Mouse (Mus musculus): ENCODE data around the gene Rtn1.

Rtn1 gene

DNA sequence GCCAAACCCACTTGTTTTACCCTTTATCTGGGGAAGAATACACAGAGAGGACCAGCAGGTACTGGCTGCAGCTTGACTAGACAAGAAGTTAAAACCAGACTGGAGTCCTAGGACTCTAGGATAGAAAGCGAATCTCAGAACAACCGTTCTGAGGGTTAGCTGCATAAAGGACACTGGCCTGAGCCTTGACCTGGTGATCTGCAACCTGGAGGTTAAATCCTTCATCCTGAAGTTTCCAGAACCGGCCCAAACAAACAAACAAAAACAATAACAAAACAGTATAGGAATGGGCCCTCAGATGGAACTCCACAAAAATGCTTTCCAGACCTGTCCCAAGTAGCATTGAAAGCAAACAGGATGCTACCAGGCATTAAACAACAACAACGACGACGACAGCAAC, at the start of gene Rtn1:
Gene Rtn1, minus strand, starts transcription at position 101 of the 400 bp plus-strand sequence.
- DNase-seq (ENCODE audit: low spot score), result no peak

DNA sequence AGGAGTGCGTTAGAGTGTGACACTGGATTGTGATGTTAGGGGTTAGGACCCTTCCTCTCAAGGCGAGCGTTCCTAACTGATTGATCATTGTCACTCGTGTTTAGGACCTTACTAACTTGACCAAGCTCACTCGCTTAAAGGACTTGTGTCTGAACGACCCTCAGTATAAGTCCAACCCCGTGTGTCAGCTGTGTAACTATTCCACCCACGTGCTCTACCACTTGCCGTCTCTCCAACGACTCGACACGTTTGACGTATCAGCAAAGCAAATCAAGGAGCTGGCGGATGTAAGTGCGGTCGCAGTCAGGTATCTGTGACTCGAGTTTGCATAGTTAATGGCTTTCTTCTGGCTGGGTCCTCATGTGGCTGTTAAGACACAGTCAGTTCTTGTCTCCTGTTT, 45.1 kb upstream of the Rtn1 start:
- DNase-seq (ENCODE audit: low spot score), result no peak

DNA sequence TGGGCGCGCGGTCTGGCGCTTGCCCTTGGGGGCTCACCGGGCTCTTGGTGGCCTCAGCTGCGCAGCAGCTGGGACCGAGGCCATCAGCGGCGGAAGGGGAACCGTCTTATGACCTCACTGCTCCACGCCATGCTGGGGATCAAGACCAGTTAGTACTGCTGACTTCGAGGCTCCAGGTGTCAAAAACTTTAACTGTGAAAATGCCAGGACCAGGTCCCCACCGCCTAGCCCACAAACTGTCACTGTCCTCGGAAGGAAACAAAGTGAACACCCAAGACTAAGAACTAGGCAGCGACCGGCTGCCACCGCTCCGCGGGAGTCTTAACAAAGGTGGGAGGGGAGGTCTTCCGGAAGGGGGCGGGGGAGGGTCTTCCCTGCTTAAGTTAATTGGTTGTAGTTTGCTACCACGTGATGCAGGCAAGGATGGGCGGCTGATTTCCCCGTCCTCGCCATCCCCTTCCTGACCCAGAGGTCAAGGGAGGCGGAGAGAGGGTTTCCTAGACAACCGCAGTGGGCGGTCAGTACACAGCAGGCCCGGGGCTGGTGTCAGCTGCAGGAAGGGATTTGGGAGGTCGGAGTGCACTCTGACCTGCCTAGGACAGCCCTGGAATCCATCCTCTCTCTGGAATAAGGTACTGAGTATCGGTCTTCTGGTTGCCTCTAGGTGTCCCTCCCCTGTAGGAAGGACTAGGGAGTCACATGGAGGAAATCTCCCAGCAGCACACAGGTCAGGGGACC, 33.2 kb upstream of the Rtn1 start, which contains the start of gene Lrrc9:
Gene Lrrc9, plus strand, starts transcription at position 28 of the 738 bp plus-strand sequence.
- peak; percentile 15 for DNase-seq (ENCODE audit: low spot score)

DNA sequence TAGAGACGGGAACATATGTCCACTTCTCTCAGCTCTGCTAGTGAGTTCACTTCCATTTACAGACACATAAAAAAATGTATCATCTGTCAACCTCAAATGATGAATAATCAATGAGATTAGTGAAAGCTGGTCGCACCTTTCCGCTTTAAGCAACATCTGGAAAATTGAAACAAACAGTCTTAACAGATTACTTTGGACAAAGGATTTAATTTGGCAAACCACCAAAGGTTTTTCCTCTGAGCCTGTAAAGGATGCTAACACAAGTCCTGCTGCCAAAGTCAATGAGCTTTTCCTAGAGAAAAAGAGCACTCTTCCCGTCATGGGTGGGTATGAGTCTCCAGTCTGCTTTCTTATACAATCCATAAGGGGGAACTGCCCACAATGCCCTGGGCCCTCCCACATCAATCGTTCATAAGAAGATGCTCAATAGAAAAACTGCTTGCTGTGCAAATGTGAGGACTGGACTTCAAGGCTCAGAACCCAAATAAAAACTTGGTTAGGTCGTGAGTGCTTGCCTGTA, 30.2 kb upstream of the Rtn1 start:
- no peak for DNase-seq (ENCODE audit: low spot score)

DNA sequence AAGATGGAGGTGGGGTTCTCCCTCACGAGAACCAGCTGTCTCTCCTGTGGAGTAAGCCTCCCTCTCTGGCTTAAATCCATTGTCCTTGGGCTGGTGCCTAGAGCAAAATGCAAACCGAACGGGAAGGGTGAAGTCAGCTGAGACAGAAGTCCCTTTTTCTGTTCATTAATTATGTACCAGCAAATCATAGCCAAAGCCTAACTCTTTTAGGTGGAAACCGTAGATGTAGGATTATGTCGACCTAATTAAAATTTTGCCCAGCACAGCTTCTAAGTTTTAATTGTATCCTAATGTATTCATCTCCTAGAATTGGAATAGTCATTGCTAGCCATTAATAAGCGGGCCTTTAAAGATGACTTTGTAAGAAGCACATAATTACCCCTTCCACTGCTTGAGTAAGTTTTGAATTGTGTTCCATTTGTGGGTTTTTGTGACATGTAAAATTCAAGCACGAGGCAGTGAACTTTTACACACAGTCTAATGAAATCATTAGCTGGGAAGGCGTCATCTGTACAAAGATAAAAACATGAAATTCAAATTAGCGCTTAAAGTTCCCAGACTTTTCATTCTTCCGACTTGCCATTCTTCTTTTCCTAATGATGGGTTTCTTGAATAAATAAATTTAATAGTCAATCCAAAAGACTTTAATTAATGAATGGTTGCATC, 29.0 kb upstream of the Rtn1 start:
- no peak for DNase-seq (ENCODE audit: low spot score)

DNA sequence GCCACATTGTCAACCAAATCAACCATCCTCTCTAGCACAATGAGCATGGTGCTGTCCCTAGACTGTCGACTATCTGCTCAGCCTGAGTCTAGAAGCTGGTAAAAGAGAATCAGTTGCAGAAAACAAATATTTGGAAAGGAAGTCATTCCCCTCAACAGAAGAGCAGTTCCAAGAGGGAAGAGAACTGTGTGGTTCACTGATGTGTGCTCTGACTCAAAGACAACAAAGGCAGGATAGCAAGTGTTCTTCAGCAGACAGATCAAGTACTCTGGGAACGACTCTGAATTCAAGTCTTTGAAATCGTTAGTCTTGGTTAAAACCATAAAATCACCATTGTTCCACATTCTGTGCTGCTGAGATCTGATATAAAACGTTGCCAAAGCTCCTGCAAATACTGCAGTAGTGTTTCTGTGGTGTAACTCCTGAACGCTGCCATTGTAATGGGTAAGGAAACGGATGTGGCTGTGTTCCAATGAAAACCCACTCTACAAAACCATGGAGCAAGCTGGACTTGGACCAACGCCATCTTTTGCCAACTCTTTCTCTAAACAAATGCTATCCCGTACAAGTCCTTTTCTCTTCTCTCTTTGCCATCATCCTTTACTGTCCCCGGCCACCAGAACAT, 24.5 kb upstream of the Rtn1 start:
- DNase-seq (ENCODE audit: low spot score), result no peak

DNA sequence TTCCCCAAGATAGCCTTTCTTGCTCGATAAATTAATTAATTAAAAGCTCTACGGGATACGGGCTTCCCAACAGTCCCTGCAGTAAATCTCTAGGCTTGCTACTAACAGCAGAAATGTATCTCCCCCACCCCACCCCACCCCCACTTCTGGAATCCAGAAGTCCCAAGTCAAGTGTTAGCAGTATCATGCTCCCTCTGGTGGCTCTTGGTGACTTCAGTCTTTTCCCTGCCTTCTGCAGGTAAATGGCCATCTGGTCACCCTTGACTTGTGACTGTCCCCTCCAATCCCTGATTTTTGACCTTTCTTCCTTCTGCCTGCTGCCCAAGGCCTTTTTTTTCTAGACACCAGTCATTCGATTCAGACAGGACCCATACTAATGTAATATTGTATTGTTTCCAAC, 23.4 kb upstream of the Rtn1 start:
- no peak for DNase-seq (ENCODE audit: low spot score)

DNA sequence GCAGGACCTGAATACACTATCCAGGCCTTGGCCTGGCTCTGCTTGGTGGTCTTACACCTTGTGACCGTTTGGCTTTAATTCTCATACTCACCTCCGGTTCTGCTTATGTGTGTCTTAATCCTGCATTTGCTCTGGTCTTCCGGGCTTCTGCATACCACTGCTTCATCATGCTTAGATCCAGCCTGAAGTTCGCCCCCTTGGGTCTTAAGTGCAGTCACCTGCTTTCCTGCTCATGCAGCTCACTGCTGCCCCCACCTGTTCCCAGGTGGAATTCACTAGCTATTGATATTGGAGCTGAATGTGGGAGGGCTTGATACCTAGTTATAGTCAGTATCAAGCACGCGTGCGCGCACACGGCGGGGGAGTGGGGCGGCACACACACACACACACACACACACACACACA, 18.9 kb upstream of the Rtn1 start:
- DNase-seq (ENCODE audit: low spot score), result peak; percentile 63

DNA sequence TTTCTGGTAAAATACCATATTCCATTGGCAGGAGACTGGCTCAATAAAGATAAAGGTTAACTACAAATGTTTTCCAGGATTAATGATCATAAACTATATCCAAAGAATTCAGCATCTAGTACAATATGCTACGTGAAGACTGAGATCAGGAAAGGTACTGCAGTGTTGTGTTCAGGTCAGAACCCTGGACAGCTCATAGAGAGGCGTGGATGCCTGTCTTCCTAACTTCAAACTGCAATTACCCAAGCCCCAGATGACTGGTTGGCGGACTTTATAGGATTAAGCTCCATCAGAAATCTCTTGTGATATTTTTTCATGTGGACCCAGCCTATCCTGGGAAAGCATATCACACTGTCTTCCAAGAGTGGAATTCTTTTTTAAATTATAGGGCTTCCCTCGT, 13.8 kb upstream of the Rtn1 start:
- no peak for DNase-seq (ENCODE audit: low spot score)

DNA sequence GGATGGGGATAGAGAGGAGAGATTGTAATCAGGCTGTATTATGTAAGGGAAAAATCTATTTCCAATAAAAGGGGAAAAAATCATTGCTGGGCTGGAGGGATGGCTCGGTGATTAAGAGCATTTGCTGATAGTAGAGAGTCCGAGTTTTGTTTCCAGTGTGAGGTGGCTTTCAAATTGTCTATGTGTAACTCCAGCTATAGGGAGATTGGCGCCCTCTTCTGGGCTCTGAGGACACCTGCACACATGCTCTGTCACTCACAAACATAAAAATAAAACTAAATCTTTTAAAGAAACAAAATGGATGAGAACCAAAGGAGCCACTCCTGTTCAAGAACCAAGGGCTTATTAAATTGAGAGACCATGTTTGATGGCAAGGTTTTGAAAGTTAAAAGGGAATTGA, 8.9 kb upstream of the Rtn1 start:
- DNase-seq (ENCODE audit: low spot score), result no peak

DNA sequence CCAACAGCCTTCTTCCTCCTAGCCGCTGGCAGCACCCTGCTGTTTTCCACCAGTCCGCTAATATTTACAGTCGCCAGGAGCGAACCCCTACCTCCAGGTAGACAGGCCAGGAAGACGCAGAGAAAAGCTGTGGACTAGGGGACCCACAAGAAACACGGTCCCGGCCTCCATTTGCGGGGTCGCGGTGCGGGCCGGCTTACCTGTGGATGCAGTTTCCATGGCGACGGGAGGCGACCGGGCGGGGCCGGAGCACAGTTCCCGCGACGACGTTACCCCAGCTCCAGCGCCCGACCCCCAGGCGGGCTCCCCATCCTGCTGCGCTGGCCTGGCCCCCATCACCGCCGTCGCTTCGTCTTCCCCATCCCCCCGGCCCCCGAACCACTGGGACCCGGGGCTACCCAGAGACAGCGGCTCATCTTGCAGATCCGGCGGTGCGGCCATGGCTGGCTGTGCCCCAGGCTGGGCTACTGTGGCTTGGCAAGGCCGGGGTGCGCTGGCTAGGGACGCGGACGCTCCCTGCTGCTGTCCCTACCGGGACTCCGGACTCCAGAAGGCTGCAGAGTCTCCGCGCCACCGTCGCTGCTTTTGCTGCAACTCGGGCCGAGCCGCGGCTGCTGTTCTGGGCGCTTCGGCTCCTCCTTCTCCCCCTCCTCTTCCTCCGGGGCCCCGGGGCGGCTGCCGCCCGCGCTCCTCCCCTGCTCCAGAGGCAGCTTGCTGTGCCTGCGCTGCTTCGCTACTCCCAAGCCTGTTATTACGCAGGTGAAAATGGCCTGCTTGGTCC, 553 bp downstream of the Rtn1 start:
- DNase-seq (ENCODE audit: low spot score), result no peak

DNA sequence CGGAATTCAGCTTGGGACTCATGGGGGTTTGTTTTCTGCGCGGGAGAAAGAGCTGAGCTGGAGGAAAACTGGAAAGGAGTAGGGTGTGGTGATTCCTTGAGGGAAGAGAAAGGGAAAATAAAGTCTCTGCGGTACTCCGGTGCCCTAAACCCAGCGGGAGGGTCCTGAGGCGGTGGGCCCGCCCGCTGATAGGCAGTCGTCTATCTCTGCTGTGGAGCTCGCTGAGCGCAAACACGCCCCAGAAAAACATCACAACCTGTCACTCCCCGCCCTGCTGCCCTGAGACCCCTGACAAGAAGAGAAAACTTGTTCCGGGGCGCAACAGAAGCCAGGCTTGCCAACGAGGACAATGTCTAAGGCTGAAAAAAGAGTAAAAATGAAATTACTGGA, 1.1 kb downstream of the Rtn1 start:
- no peak for DNase-seq (ENCODE audit: low spot score)

DNA sequence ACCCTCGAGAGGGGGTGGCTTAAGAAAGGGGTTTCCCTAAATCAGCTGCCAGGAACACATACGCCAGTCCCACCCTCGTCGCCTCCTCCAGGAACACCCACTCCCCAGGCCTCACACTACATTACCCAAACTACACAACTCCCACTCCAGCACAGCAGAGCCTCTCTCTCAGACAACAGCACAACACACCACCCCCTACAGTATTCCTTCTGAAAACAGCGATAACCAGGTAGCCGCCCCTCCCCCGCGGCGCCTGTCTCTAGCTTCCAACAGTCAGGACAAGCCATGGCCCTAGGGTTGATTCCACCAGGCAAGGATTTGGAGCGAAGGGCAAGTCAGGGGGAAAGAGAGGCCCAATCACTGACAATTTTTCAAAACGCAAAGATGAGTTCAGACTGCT, 1.7 kb downstream of the Rtn1 start:
- DNase-seq (ENCODE audit: low spot score), result no peak

DNA sequence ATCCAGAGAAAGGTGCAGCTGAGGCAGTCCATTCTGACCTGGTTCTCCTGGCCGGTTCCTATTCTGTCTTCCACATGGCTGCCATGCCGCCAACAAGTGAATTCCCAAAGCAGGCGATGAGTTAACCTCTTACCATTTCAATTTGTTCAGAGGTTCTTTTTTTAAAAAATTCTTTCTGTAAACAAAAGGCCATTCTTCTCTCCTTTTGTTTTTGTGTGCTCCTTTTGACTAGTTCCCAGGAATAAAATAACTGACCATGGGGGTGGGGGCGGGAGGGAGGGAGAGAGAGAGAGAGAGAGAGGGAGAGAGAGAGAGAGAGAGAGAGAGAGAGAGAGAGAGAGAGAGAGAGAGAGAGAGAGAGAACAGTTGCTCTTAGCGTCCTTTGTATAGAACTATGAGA, 3.8 kb downstream of the Rtn1 start:
- DNase-seq (ENCODE audit: low spot score), result no peak

DNA sequence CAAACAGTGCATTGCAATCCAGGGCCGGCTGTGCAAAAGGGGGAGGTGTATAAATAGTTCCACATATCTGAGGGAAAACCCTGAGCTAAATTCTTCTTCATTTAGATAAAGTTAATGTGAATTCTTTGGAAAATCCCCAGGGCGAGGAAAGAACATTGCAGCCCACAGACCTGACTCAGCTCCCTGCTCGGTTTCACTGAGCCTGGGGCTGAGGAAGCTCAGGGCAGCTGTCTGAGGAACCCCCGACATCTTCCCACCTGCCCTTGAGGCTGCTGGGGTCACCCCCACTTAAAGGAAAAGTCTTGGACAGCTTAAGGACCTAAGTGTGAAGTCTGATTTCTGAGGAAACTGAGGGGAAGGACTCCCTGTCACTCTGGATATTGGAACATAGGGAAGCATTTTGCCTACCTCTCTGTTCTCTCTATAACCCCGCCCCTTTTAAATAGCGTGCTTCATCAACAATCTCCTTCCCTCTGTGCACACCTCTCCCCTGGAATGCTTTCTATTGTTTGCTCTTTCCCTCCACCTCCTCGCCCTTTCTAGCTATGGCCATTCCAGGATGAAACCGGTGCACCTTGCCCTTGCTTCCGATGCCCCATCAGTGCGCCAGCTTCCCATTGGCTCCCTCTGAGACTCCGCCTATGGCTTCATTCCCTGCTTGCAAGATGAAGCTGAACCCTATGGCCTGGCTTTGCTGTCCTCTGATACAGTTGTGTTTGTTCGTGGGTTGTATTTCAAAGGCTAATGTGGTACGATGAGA, 15.6 kb downstream of the Rtn1 start:
- no peak for DNase-seq (ENCODE audit: low spot score)

DNA sequence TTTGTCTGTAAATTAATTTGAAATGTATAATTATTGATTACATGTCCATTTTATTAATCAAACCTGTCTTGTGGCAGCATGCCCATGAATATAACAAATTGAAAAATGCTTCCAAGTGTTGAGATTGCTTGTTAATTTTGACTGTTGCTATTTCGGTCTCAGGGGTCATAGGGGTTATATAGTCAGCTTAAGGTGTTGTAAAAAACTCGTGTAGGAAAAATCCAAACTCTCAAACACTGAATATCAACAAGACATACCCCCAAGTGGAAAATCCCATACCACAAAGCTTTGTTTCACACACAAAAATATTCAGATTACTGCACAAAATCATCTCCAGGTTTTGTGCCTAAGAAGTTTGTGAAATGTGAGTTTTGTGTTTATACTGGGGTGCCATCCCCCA, 18.5 kb downstream of the Rtn1 start:
- no peak for DNase-seq (ENCODE audit: low spot score)

DNA sequence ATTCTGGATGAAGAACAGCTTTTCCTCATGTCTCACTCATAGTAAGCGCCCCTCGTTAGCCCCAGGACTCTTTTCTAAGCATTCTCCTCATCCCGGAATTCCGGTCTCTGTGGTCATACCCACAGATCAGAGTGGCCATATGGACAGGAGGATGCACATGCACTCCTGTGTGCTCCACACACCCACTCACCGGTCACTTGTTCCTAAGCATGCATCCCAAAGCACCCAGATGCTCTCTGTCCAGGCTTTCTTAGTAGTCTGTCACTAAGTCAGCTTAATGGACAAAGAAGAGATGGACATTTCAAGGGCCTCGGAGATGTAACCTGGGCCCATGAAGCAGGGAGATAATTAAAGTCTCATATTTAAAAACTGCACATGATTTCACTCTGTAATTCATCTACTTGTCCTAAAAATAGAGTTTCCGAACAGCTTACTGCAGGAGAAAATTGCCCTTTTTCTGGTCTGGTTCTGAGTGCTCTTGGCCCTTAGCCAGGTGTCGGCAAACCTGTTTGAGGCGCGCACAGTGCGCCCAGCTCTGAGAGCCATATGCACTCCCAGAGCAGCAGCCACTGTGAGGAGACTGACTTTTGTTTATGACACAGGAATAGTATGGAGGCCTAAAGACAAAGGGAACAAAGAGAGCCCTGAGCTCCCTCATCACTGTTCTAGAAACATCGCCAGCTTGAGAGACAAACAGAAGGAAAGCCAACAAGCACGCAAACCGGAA, 19.3 kb downstream of the Rtn1 start:
- DNase-seq (ENCODE audit: low spot score), result no peak

DNA sequence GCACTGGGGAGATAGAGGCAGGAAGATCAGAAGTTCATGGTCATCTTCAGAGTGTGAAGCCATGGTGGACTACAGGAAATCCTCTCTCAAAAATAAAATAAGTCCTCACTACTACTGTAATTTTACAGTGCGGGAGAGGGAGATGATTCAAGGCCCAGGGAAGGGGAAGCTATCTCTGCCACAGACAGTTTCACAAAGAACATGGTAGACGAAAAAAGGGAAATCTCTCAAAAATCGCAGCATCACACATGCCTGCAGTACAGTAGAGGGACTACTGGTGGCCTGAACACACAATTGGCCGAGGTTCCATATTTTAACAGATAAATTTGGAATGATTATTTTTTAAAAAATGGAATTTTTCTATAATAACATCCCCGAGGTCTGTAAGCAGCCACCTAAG, 20.0 kb downstream of the Rtn1 start:
- no peak for DNase-seq (ENCODE audit: low spot score)

DNA sequence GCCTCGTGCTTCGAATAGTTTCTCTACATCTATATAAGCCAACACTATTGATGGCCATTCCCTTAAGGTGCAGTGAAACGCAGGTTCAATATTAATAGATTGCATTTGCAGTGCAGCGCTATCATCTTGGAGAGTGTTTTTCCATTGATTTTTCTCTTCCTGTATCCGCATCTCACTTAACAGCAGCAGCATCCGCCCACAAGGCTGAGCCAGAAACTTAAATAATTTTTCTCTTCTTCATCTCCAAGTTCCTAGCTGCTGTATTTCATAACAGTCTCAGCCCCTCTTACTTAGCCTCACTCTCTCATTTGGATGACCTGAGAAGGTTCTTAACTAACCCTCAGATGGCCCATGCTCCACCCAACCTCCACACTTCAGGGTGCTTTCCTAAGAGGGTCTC, 20.7 kb downstream of the Rtn1 start:
- DNase-seq (ENCODE audit: low spot score), result no peak

DNA sequence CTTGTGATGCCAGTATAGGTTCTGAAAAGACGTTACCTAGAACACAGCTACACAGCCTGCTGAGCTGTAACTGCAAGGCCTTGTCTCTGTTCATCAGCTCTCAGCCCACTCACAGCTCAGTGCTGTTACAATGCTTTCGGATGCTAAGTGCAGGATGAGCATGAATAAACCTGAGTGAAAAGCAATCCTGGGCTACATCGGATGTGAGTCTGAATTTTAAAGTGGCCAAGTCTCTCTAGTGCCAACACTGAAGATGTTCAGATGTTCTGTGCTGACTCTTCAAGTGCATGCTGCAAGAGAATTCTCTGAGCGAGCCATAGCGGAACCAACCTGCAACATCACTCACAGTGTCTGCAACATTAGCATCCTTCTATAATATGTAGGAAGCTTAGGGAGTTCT, 32.5 kb downstream of the Rtn1 start:
- no peak for DNase-seq (ENCODE audit: low spot score)

DNA sequence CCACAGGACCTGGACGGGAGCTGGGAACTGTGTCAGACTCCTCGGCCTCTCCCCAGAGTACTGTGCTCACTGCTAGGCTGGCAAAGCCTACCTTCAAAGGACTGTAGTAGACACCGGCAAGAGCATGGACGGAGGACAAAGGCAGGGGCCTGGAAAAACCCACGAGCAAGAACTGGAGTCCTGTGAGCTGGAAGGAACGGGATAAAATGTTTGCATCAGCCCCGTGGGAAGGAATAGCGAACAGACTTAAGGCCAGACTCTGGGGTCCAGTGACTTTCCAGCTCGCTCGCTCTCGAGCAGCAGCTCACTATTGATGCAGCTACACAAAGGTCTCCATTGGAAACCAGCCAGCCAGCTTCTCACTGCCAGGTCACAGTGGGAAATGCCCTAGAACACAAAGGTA, 34.0 kb downstream of the Rtn1 start:
- no peak for DNase-seq (ENCODE audit: low spot score)
